Mouse (Mus musculus): Measurements from ENCODE around the gene S100a10. TPM values are rescaled to one million over a fixed set of nuclear protein-coding genes. Genes with fewer than 3 reads are reported as not detected.

The S100a10 gene
- polyA plus RNA-seq, 1 experiment, result 138 TPM

- H3K27ac ChIP-seq (ENCODE audit: control insufficient read depth, insufficient read depth, low read depth, low read length, poor library complexity), result no peak overlapping the region
- no peaks in the 10 kb centered on the region for H3K4me1 ChIP-seq (ENCODE audit: control insufficient read depth, insufficient read depth, low read length)
- no peak for TF ChIP-seq CTCF (IDR thresholded peaks at IDR 0.05; ENCODE audit: control insufficient read depth, insufficient read depth, low read length)
- no peak for TF ChIP-seq POLR2A (IDR thresholded peaks at IDR 0.05; ENCODE audit: borderline replicate concordance, control insufficient read depth, low read depth, low read length)
- WGBS, result 79% methylated on average over 2 of the region's 2 CpGs
- H3K4me3 ChIP-seq (replicated peaks; ENCODE audit: control insufficient read depth, low read depth, low read length), result no peak overlapping the region
Observed at GRCm38 (mm10) chr3:93580039-93580403, 25.1 kb downstream of the S100a10 start.

- H3K4me1 ChIP-seq (ENCODE audit: control insufficient read depth, insufficient read depth, low read length), result no peaks in the 10 kb centered on the region
- no peak overlapping the region for H3K4me3 ChIP-seq (replicated peaks; ENCODE audit: control insufficient read depth, low read depth, low read length)
- WGBS, result 68% methylated on average over 2 of the region's 2 CpGs
- TF ChIP-seq POLR2A (IDR thresholded peaks at IDR 0.05; ENCODE audit: borderline replicate concordance, control insufficient read depth, low read depth, low read length) (no peak), CTCF (IDR thresholded peaks at IDR 0.05; ENCODE audit: control insufficient read depth, insufficient read depth, low read length) (no peak)
- no peak overlapping the region for H3K27ac ChIP-seq (ENCODE audit: control insufficient read depth, insufficient read depth, low read depth, low read length, poor library complexity)
Observed at GRCm38 (mm10) chr3:93580946-93581345, 26.1 kb downstream of the S100a10 start.

GRCm38 (mm10) chr3:93581687-93582086 is 26.8 kb downstream of the S100a10 start:
- no peak for TF ChIP-seq POLR2A (IDR thresholded peaks at IDR 0.05; ENCODE audit: borderline replicate concordance, control insufficient read depth, low read depth, low read length)
- TF ChIP-seq CTCF (IDR thresholded peaks at IDR 0.05; ENCODE audit: control insufficient read depth, insufficient read depth, low read length), result no peak
- H3K4me1 ChIP-seq (ENCODE audit: control insufficient read depth, insufficient read depth, low read length), result no peaks in the 10 kb centered on the region
- H3K27ac ChIP-seq (ENCODE audit: control insufficient read depth, insufficient read depth, low read depth, low read length, poor library complexity), result no peak overlapping the region
- H3K4me3 ChIP-seq (replicated peaks; ENCODE audit: control insufficient read depth, low read depth, low read length), result no peak overlapping the region
- WGBS, result 78% methylated on average over 4 of the region's 4 CpGs

- TF ChIP-seq CTCF (IDR thresholded peaks at IDR 0.05; ENCODE audit: control insufficient read depth, insufficient read depth, low read length) (no peak), POLR2A (IDR thresholded peaks at IDR 0.05; ENCODE audit: borderline replicate concordance, control insufficient read depth, low read depth, low read length) (no peak)
- Histone ChIP-seq H3K4me1 (ENCODE audit: control insufficient read depth, insufficient read depth, low read length) (no peaks in the 10 kb centered on the region), H3K4me3 (replicated peaks; ENCODE audit: control insufficient read depth, low read depth, low read length) (no peak overlapping the region), H3K27ac (ENCODE audit: control insufficient read depth, insufficient read depth, low read depth, low read length, poor library complexity) (no peak overlapping the region)
- 70% methylated on average over 2 of the region's 2 CpGs for WGBS
Observed at GRCm38 (mm10) chr3:93583056-93583455, 28.2 kb downstream of the S100a10 start.

- 88% methylated on average over 5 of the region's 5 CpGs for WGBS
- Histone ChIP-seq H3K4me1 (ENCODE audit: control insufficient read depth, insufficient read depth, low read length) (no peaks in the 10 kb centered on the region), H3K27ac (ENCODE audit: control insufficient read depth, insufficient read depth, low read depth, low read length, poor library complexity) (no peak overlapping the region), H3K4me3 (replicated peaks; ENCODE audit: control insufficient read depth, low read depth, low read length) (no peak overlapping the region)
- TF ChIP-seq CTCF (IDR thresholded peaks at IDR 0.05; ENCODE audit: control insufficient read depth, insufficient read depth, low read length), result no peak
- no peak for TF ChIP-seq POLR2A (IDR thresholded peaks at IDR 0.05; ENCODE audit: borderline replicate concordance, control insufficient read depth, low read depth, low read length)
Observed at GRCm38 (mm10) chr3:93589629-93590028, 34.7 kb downstream of the S100a10 start.

- no peak overlapping the region for H3K27ac ChIP-seq (ENCODE audit: control insufficient read depth, insufficient read depth, low read depth, low read length, poor library complexity)
- H3K4me1 ChIP-seq (ENCODE audit: control insufficient read depth, insufficient read depth, low read length), result no peaks in the 10 kb centered on the region
- TF ChIP-seq POLR2A (IDR thresholded peaks at IDR 0.05; ENCODE audit: borderline replicate concordance, control insufficient read depth, low read depth, low read length) (no peak), CTCF (IDR thresholded peaks at IDR 0.05; ENCODE audit: control insufficient read depth, insufficient read depth, low read length) (no peak)
- WGBS, result 82% methylated on average over 1 of the region's 1 CpGs
- H3K4me3 ChIP-seq (replicated peaks; ENCODE audit: control insufficient read depth, low read depth, low read length), result no peak overlapping the region
Observed at GRCm38 (mm10) chr3:93590256-93590655, 35.4 kb downstream of the S100a10 start.

GRCm38 (mm10) chr3:93592100-93592499 is 37.2 kb downstream of the S100a10 start:
- H3K27ac ChIP-seq (ENCODE audit: control insufficient read depth, insufficient read depth, low read depth, low read length, poor library complexity), result no peak overlapping the region
- H3K4me1 ChIP-seq (ENCODE audit: control insufficient read depth, insufficient read depth, low read length), result no peaks in the 10 kb centered on the region
- H3K4me3 ChIP-seq (replicated peaks; ENCODE audit: control insufficient read depth, low read depth, low read length), result no peak overlapping the region
- WGBS, result 88% methylated on average over 2 of the region's 2 CpGs
- no peak for TF ChIP-seq CTCF (IDR thresholded peaks at IDR 0.05; ENCODE audit: control insufficient read depth, insufficient read depth, low read length)
- no peak for TF ChIP-seq POLR2A (IDR thresholded peaks at IDR 0.05; ENCODE audit: borderline replicate concordance, control insufficient read depth, low read depth, low read length)

- no peak overlapping the region for H3K27ac ChIP-seq (ENCODE audit: control insufficient read depth, insufficient read depth, low read depth, low read length, poor library complexity)
- 75% methylated on average over 4 of the region's 4 CpGs for WGBS
- H3K4me1 ChIP-seq (ENCODE audit: control insufficient read depth, insufficient read depth, low read length), result no peaks in the 10 kb centered on the region; the same call in 1 of the 2 replicates
- H3K4me3 ChIP-seq (replicated peaks; ENCODE audit: control insufficient read depth, low read depth, low read length), result no peak overlapping the region
- TF ChIP-seq CTCF (IDR thresholded peaks at IDR 0.05; ENCODE audit: control insufficient read depth, insufficient read depth, low read length) (no peak), POLR2A (IDR thresholded peaks at IDR 0.05; ENCODE audit: borderline replicate concordance, control insufficient read depth, low read depth, low read length) (no peak)
Observed at GRCm38 (mm10) chr3:93592976-93593375, 38.1 kb downstream of the S100a10 start.

GRCm38 (mm10) chr3:93593512-93593911 is 38.6 kb downstream of the S100a10 start:
- 82% methylated on average over 1 of the region's 1 CpGs for WGBS
- Histone ChIP-seq H3K4me1 (ENCODE audit: control insufficient read depth, insufficient read depth, low read length) (no peaks in the 10 kb centered on the region; the same call in 1 of the 2 replicates), H3K27ac (ENCODE audit: control insufficient read depth, insufficient read depth, low read depth, low read length, poor library complexity) (no peak overlapping the region), H3K4me3 (replicated peaks; ENCODE audit: control insufficient read depth, low read depth, low read length) (no peak overlapping the region)
- TF ChIP-seq CTCF (IDR thresholded peaks at IDR 0.05; ENCODE audit: control insufficient read depth, insufficient read depth, low read length) (peak; percentile 76), POLR2A (IDR thresholded peaks at IDR 0.05; ENCODE audit: borderline replicate concordance, control insufficient read depth, low read depth, low read length) (no peak)

Data from bone marrow, adult 2 months (tissue).